Mouse (Mus musculus) monocyte, adult 2 months (primary cell): ENCODE results near the gene Kir3dl1.
"Not testable (repeated sequence)": the region's sequence is repeated elsewhere in the genome, so short reads cannot be mapped to it uniquely, and the experiment has no call there.

ENCODE experiments used
- DNase-seq, 2 experiments: peaks; one replicate each; pipeline ENCODE4 v3.0.0; 2022; ENCODE audit warnings: low spot score in 2 of 2, low read depth in 1 of 2

Gene Kir3dl1

GRCm38 (mm10) chrX:136517699-136518098 lies at the start of gene Kir3dl1:
Kir3dl1 (plus strand) TSS chrX:136517999.
- DNase-seq, result not testable (repeated sequence)

GRCm38 (mm10) chrX:136543956-136544355 lies 26.2 kb downstream of the Kir3dl1 start, which contains the start of gene Kir3dl2:
Kir3dl2 (minus strand) TSS chrX:136544056.
- DNase-seq, result not testable (repeated sequence)

- DNase-seq, result not testable (repeated sequence)
Measured at GRCm38 (mm10) chrX:136569094-136569493, 51.3 kb downstream of the Kir3dl1 start.
